Comparison of ENCODE assay signal across 8 mouse cellular contexts in genomic region chr8:11312349-11313175, GRCm38 (mm10). TPM values are rescaled to one million over a fixed set of nuclear protein-coding genes. Genes with fewer than 3 reads are reported as not detected.
DNase-seq lines count a peak whose midpoint lies in the region; ATAC-seq and TF ChIP-seq lines count a peak whose summit lies in the region.

TSS of gene Col4a2 (plus strand) at chr8:11312805.
TSS of gene Col4a1 (minus strand) at chr8:11312826.

- no peaks in the 10 kb centered on the region for H3K27me3 ChIP-seq in embryonic facial prominence, embryonic 14.5 days (replicated peaks; ENCODE audit: control insufficient read depth, insufficient read depth, low read length)
- H3K27me3 ChIP-seq in limb, embryonic 11.5 days (ENCODE audit: control insufficient read depth, insufficient read depth, low read length): no peaks in the 10 kb centered on the region
- peaks cover 32% of the 10 kb centered on the region; the same call in 1 of the 2 replicates for H3K27me3 ChIP-seq in midbrain, embryonic 14.5 days (ENCODE audit: control insufficient read depth, insufficient read depth, low read length)
- no peaks in the 10 kb centered on the region for H3K27me3 ChIP-seq in stomach, postnatal 0 days (ENCODE audit: control insufficient read depth, insufficient read depth, low read length)

- peak; percentile 41 to 53 for DNase-seq in cerebellum, postnatal 10 days
- DNase-seq in cerebellum, adult 11-12 months: no peak
- peak; percentile 93 for DNase-seq in embryonic facial prominence, embryonic 14.5 days (ENCODE audit: low spot score)
- peak; percentile 80 for DNase-seq in heart, adult 8-10 months (ENCODE audit: low spot score)
- DNase-seq in kidney, adult 8-10 months: peak; percentile 49 to 67
- peak; percentile 86 for DNase-seq in limb, embryonic 11.5 days (ENCODE audit: low spot score)
- DNase-seq in midbrain, embryonic 14.5 days: peak; percentile 76
- DNase-seq in stomach, postnatal 0 days (ENCODE audit: low spot score): peak; percentile 58

- no peaks in the 10 kb centered on the region for H3K36me3 ChIP-seq in embryonic facial prominence, embryonic 14.5 days (ENCODE audit: control insufficient read depth, insufficient read depth, low read length)
- no peaks in the 10 kb centered on the region for H3K36me3 ChIP-seq in limb, embryonic 11.5 days (ENCODE audit: control insufficient read depth, insufficient read depth, low read length)
- H3K36me3 ChIP-seq in midbrain, embryonic 14.5 days (ENCODE audit: control insufficient read depth, insufficient read depth, low read length): no peaks in the 10 kb centered on the region
- H3K36me3 ChIP-seq in stomach, postnatal 0 days (ENCODE audit: control insufficient read depth, insufficient read depth, low read length): no peaks in the 10 kb centered on the region

- H3K9ac ChIP-seq in embryonic facial prominence, embryonic 14.5 days (ENCODE audit: low read depth, low read length): peak within 1 kb of the TSS; percentile 91
- H3K9ac ChIP-seq in limb, embryonic 11.5 days (ENCODE audit: low read length): peak within 1 kb of the TSS; percentile 96
- peak within 1 kb of the TSS; percentile 60 for H3K9ac ChIP-seq in midbrain, embryonic 14.5 days (replicated peaks; ENCODE audit: low read length)
- H3K9ac ChIP-seq in stomach, postnatal 0 days (ENCODE audit: low read length): peak within 1 kb of the TSS; percentile 93

- peak within 1 kb of the TSS; percentile 82 for H3K4me3 ChIP-seq in embryonic facial prominence, embryonic 14.5 days (ENCODE audit: low read depth, low read length)
- peak within 1 kb of the TSS; percentile 78 for H3K4me3 ChIP-seq in limb, embryonic 11.5 days (ENCODE audit: low read depth, low read length)
- H3K4me3 ChIP-seq in midbrain, embryonic 14.5 days (replicated peaks; ENCODE audit: low read depth, low read length): peak within 1 kb of the TSS; percentile 51
- H3K4me3 ChIP-seq in stomach, postnatal 0 days (ENCODE audit: low read depth, low read length): peak within 1 kb of the TSS; percentile 75

- H3K4me2 ChIP-seq in embryonic facial prominence, embryonic 14.5 days (ENCODE audit: low read depth, low read length): peak within 1 kb of the TSS; percentile 92
- H3K4me2 ChIP-seq in limb, embryonic 11.5 days (ENCODE audit: low read depth, severe bottlenecking): peak within 1 kb of the TSS; percentile 92
- peak within 1 kb of the TSS; percentile 87 for H3K4me2 ChIP-seq in midbrain, embryonic 14.5 days (ENCODE audit: low read length)
- peak within 1 kb of the TSS; percentile 83 for H3K4me2 ChIP-seq in stomach, postnatal 0 days (replicated peaks; ENCODE audit: low read depth)

- H3K9me3 ChIP-seq in embryonic facial prominence, embryonic 14.5 days (ENCODE audit: control insufficient read depth, low read length): no peaks in the 10 kb centered on the region
- no peaks in the 10 kb centered on the region for H3K9me3 ChIP-seq in limb, embryonic 11.5 days (ENCODE audit: control insufficient read depth, low read length)
- no peaks in the 10 kb centered on the region for H3K9me3 ChIP-seq in midbrain, embryonic 14.5 days (ENCODE audit: control insufficient read depth, low read length)
- H3K9me3 ChIP-seq in stomach, postnatal 0 days (ENCODE audit: control insufficient read depth, low read length): no peaks in the 10 kb centered on the region

- peak; percentile 87 for ATAC-seq in embryonic facial prominence, embryonic 14.5 days (ENCODE audit: low read depth)
- peak; percentile 68 for ATAC-seq in limb, embryonic 11.5 days (ENCODE audit: insufficient number of reproducible peaks, low FRiP score, low TSS enrichment, low read depth)
- peak; percentile 47; the same call in 1 of the 2 replicates for ATAC-seq in midbrain, embryonic 14.5 days (ENCODE audit: low FRiP score, low TSS enrichment)
- peak; percentile 75 for ATAC-seq in stomach, postnatal 0 days (ENCODE audit: low FRiP score, low TSS enrichment)

- peaks cover 18% of the 10 kb centered on the region for H3K4me1 ChIP-seq in embryonic facial prominence, embryonic 14.5 days (ENCODE audit: control insufficient read depth, insufficient read depth, low read length)
- peaks cover 18% of the 10 kb centered on the region for H3K4me1 ChIP-seq in limb, embryonic 11.5 days (ENCODE audit: control insufficient read depth, insufficient read depth, low read length)
- H3K4me1 ChIP-seq in midbrain, embryonic 14.5 days (ENCODE audit: control insufficient read depth, insufficient read depth, low read length): peaks cover 21% of the 10 kb centered on the region
- 0 out of 2 replicates have a peak, but pooled peaks cover 3% of the 10 kb centered on the region for H3K4me1 ChIP-seq in stomach, postnatal 0 days (replicated peaks; ENCODE audit: control insufficient read depth, insufficient read depth)

- TF ChIP-seq EP300 in stomach, postnatal 0 days (optimal IDR thresholded peaks at IDR 0.05): no peak

- peak within 1 kb of the TSS; percentile 88 for H3K27ac ChIP-seq in embryonic facial prominence, embryonic 14.5 days (replicated peaks; ENCODE audit: low read depth, low read length)
- H3K27ac ChIP-seq in limb, embryonic 11.5 days (replicated peaks; ENCODE audit: low read depth, low read length): peak within 1 kb of the TSS; percentile 84
- H3K27ac ChIP-seq in midbrain, embryonic 14.5 days (replicated peaks; ENCODE audit: low read depth, low read length): peak within 1 kb of the TSS; percentile 45
- H3K27ac ChIP-seq in stomach, postnatal 0 days (replicated peaks): peak within 1 kb of the TSS; percentile 96

- peak; percentile 37; the same call in 1 of the 2 replicates for TF ChIP-seq CTCF in stomach, postnatal 0 days (IDR thresholded peaks at IDR 0.05; ENCODE audit: low read depth)

- WGBS in embryonic facial prominence, embryonic 14.5 days: 1% methylated on average over 27 of the region's 87 CpGs
- WGBS in limb, embryonic 11.5 days: under 1% methylated on average over 72 of the region's 87 CpGs
- under 1% methylated on average over 86 of the region's 87 CpGs for WGBS in midbrain, embryonic 14.5 days
- WGBS in stomach, postnatal 0 days: under 1% methylated on average over 61 of the region's 87 CpGs

RNA-seq across cellular contexts. Expression of gene Col4a2, which starts in this region (rescaled TPM):
- polyA plus RNA-seq in embryonic facial prominence, embryonic 14.5 days (2014; fragmentation: Nextera tagmentation; extraction: Ambion mirVana): 92.3 and 95.9 TPM in 2 replicates
- total RNA-seq in heart, adult 8-10 months (2022): 100 to 1,000 TPM in 3 of 4 experiments, 10 to 100 TPM in 1; 93.1 to 141 (median 113) TPM
- 26.5 and 28.4 TPM in 2 replicates for polyA plus RNA-seq in limb, embryonic 11.5 days (2014; fragmentation: Nextera tagmentation; extraction: Ambion mirVana)
- 15.0 and 40.7 TPM in 2 replicates for polyA plus RNA-seq in midbrain, embryonic 14.5 days (2014; fragmentation: Nextera tagmentation; extraction: Ambion mirVana)
- polyA plus RNA-seq in stomach, postnatal 0 days (2015; fragmentation: Nextera tagmentation; extraction: Ambion mirVana): 43.4 and 47.2 TPM in 2 replicates

RNA-seq across cellular contexts. Expression of gene Col4a1, which starts in this region (rescaled TPM):
- 270 and 289 TPM in 2 replicates for polyA plus RNA-seq in embryonic facial prominence, embryonic 14.5 days (2014; fragmentation: Nextera tagmentation; extraction: Ambion mirVana)
- 100 to 1,000 TPM; 136 to 221 (median 183) TPM for total RNA-seq in heart, adult 8-10 months (2022)
- polyA plus RNA-seq in limb, embryonic 11.5 days (2014; fragmentation: Nextera tagmentation; extraction: Ambion mirVana): 103 and 115 TPM in 2 replicates
- polyA plus RNA-seq in midbrain, embryonic 14.5 days (2014; fragmentation: Nextera tagmentation; extraction: Ambion mirVana): 38.1 and 123 TPM in 2 replicates
- polyA plus RNA-seq in stomach, postnatal 0 days (2015; fragmentation: Nextera tagmentation; extraction: Ambion mirVana): 96.3 and 99.0 TPM in 2 replicates

Comparison
In these comparisons a context has a peak if more than half of its experiments do, and no peak if none do; other contexts are left out.
1. H3K27ac ChIP-seq: peak in every context shown above with its lines; median percentile 96 in stomach, postnatal 0 days; 88 in embryonic facial prominence, embryonic 14.5 days; 84 in limb, embryonic 11.5 days; 45 in midbrain, embryonic 14.5 days.